Mouse (Mus musculus) CD4-positive helper T cell, adult 2 months (primary cell): ENCODE data around the gene C1qtnf3.
A peak's percentile ranks its signal among the peaks of the same experiment; 100 is the strongest.

Source experiments
- DNase-seq: peaks from one replicate; pipeline ENCODE4 v3.0.0-alpha.2; 2012; ENCODE audit warnings: low read depth, missing footprints, low spot score

Gene C1qtnf3

GRCm38 (mm10) chr15:10951951-10952759 is at the start of gene C1qtnf3:
TSS of gene C1qtnf3 (plus strand) at chr15:10952332.
- no peak for DNase-seq

DNA sequence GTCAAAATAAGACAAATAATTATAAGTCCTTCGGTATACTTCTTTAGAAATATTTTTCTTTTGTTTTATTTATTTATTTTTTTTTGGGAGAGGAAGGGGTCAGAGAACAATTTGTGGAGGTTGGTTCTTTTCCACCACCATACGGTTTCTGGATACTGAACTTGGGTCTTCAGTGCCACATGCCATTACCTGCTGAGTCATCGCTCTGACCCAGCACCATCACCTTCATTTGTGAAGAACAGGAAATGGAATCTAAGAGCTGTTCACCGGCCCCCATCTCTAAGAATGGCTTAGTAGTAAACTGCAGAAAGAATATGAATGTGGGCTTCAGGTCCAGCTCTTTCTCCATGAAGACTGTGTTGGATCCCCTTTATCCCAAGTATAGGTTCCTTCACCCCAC is 49.8 kb upstream of the C1qtnf3 start:
- no peak for DNase-seq

DNA sequence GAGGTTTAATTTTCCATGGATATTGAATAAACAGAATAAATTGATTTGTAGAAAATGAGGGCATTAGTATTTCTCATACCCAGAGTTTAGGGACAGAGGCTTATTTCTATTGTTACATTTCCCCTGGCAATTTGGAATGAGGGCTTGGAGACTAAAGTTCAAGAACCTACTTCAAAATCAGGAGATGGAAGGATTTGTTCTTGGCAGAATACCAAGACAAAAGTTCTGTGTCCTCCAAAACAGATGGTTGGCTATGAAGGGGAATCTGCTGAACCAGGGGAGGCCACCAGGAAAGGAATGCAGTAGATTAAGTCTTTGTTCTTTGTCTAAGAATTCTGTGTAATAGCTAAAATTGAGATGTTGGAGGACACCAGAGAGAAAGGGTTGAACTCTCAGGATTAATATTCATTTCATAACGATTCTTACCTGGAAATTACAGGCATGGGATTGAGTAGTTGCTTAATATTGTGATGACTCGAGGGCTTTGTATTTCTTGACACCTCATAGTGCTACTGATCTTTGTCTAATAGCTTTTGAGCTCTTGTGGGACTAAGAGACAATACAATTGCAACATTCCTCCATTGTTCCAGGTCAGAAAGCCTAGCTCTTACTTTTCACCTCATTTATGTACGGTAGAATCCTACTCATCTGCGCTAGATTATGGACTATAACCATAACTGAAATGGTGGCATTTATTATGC is 35.4 kb upstream of the C1qtnf3 start:
- DNase-seq, result no peak

- DNase-seq, result no peak
Measured at GRCm38 (mm10) chr15:10917312-10917660, 34.8 kb upstream of the C1qtnf3 start.

- no peak for DNase-seq
Measured at GRCm38 (mm10) chr15:10920212-10920611, 31.9 kb upstream of the C1qtnf3 start.

DNA sequence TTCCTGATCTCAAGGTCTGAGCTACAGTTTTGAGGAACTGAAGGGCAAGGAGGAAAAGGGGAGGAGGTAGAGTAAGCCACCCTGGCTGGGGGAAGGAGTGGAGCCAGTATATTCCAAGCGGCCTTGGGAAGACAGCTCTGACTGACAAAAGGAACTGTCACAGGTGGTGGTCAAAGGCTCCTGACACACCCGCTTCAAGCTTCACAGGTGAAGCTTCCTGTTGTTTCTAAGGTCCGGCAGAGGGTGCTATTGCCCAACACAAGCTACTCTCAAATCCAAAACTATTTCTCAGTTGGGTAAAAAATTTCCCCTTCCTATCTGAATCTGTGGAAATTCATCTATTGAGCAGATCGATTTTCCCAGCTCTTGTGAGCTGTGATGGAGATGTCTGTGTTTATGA is 31.1 kb upstream of the C1qtnf3 start:
- peak; percentile 7 for DNase-seq

DNA sequence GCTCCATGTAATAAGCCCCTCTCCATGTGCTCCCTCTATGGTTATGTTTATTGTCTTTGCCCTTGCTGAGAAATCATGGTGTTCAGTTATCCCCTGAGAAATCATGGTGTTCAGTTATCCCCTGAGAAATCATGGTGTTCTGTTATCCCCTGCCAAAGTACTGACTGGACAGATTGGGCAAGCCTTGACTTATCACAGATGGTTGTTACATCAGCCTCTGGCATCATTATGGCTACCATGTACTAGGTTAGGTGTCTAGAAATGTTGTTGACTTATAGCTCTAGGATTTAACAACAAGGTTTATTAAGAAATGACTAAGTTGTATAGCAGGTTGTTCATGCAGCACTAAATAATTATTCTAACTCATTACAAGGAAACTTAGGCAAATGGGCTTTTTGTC is 30.1 kb upstream of the C1qtnf3 start:
- no peak for DNase-seq

- no peak for DNase-seq
Measured at GRCm38 (mm10) chr15:10922570-10922969, 29.6 kb upstream of the C1qtnf3 start.

DNA sequence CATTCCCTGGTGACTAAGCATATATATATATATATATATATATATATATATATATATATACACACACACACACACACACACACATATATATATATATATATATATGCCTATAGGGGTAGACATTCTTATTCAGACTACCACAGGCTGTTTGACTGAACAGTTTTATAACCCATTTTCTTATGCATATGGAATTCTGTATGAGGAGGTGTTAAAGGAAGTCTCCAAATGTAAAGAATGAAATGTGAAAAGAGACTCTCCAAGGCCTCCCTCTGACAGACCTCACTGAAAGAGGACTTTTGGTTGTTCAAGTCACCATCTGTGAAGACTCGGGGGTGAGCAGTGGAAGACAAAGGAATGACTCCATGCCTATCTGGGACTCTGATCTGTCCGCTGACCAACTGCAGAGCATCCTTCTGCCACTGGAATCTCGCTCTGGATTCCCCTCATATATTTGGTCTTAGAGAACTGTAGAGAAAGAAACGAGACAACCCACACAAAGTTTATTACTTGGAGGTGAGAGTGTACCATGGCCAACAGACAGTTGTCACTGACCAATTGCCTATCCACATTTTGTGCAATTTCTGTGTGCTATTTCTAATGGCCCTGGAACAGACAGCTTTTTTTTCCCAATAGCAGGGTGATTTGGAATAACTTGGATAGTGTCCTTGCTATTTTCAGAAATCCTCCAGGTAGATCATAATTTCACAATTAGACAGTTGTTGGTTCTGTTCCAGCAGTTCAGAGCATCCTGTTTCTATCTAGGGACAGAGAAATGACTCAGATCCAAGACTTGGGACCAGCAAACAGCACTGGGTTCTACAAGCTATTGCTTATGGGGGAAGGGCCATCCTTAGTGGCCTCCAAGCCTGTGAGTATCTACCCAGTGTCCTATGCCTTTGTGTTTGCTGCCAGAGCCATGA is 28.8 kb upstream of the C1qtnf3 start:
- no peak for DNase-seq

DNA sequence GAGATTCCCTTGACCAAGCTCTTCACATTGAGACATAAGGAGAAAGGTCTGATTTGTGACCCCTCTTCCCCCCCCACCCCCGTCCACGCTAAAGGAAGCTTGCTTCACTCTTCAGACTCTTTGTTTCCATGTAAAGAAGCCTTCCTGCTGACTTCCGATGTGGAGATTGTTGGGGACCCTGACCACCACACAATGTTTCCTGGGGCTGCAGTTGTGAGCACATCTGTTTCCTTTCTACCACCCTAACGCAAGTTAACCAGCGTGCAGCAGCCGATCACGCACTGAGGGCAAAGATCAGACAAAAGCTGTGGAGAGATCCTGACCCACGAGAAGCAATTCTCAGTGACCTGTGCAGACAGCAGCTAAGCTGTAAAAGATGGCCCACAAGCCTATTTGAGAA is 24.8 kb upstream of the C1qtnf3 start:
- no peak for DNase-seq

DNA sequence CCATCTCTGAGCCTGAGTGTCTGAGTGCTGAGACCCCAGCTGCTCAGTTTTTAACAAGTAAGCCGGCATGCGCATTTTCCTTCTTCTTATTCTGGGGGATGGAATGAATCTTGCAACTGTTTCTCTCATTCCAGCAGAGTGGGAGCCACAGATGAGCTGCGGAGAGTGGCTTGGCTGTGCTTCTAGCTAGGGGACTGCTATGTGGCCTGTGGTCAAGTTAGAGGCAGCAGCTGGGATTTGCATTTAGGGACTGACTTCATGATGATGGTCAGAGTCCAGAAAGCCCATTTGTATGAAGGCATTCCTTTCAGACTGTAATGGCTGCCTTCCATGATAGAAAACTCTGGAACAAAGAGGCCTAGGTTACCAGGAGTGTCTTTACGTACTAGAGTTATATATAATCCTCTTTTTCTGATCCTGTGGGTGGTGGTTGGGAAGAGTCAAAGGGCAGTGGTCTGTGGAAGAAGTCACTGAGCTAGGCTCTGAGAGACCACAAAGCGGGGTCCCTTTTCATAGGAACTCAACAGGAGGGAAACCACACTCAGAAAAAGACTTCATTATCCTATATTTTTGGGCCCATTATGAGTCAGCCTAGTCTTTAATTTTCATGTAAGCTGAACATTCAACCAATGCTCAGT is 23.4 kb upstream of the C1qtnf3 start:
- no peak for DNase-seq

GRCm38 (mm10) chr15:10933930-10934329 is 18.2 kb upstream of the C1qtnf3 start:
- DNase-seq, result no peak

- no peak for DNase-seq
Measured at GRCm38 (mm10) chr15:10940148-10941108, 11.7 kb upstream of the C1qtnf3 start.

- no peak for DNase-seq
Measured at GRCm38 (mm10) chr15:10941901-10942300, 10.2 kb upstream of the C1qtnf3 start.

GRCm38 (mm10) chr15:10947852-10948251 is 4.3 kb upstream of the C1qtnf3 start:
- DNase-seq, result no peak

DNA sequence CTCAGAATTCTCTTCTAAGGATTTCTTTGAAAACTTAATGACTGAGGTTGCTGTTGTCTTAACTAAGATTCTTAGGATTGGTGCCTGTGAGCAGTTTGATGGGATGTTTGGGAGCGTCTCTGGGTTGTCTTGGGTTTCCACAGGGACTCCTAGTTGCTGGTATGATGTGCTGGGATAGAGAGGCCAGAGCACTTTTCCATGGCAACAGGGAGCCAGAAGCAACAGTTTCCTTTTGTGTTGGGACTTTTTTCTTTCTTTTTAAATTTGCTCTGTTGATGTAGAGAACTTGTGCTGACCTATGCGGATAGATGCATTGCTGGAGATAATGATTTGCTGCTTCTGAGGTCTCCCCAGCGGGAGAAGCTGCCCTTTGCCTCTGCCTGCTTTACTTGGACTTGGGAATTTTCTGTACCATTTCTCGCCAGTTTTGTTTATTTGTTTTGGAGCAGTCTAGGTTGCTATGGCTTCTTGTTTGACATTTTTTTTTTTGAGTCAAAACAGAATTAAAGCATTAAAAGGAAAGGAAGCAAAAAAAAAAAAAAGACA is 701 bp downstream of the C1qtnf3 start:
- DNase-seq, result no peak

GRCm38 (mm10) chr15:10953465-10953864 is 1.3 kb downstream of the C1qtnf3 start:
- DNase-seq, result peak; percentile 12

DNA sequence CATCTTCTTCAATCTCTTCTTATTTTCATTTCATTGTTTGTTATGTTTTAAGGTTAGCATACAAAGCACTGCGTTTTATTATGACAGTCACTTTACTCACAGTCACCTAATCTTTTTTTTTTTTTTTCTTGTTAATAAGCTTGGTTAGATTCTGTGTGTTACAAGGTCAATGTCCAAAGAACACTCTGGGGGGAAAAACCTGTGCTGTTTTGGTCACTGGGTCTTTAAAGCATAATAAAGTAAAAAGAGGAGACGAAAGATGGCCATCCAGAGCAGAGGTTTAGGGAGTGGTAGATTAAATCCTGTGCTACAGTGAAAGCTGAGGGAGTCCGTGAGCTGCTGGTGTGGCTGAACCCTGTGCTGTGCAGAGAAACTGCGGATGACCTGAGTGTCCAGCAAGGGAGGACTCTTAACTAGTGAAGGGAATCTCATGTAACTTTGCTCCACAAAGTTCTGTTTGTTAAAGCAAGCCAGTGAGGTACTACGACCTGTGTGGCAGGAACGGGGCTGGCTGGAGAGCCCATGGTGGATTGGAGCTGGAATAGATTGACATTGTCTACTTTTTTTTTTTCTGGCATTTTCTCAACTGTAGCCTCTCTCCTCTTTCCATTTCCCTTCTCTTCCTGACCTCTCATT is 2.4 kb downstream of the C1qtnf3 start:
- no peak for DNase-seq

GRCm38 (mm10) chr15:10955156-10955555 is 3.0 kb downstream of the C1qtnf3 start:
- no peak for DNase-seq

DNA sequence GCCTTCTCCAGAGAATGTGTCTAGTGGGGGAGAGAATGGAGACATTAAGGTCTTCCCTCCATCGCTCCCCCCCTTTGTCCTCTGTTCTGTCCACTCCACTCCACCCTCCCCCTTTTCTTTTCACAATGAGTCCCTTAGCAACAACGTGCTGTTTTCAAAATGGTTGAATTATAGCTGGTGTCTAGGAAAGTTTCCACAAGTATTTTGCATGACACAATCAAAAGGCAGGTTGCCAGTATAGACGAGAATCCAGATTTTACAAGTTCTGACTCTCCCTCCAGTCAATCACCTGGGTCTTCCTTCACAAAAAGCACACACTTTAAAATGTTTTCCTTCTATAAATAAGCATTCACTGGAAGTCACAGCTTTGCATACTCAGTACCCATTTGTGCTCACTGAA is 4.6 kb downstream of the C1qtnf3 start:
- no peak for DNase-seq
